ENCODE assay signal across 10 mouse cellular contexts in genomic region chr12:81028291-81028920, GRCm38 (mm10). TPM values are rescaled to one million over a fixed set of nuclear protein-coding genes. Genes with fewer than 3 reads are reported as not detected.
DNase-seq lines count a peak whose midpoint lies in the region; ATAC-seq and TF ChIP-seq lines count a peak whose summit lies in the region.
"Had no signal": no experiment of that assay in that cellular context is flagged by ENCODE, and none has a peak within 500 bp of the region (broad histone marks: within the 10 kb centered on the region; RNA-seq: fewer than 3 reads in every experiment).

No protein-coding gene starts in this region.

- H3K27me3 ChIP-seq in E14TG2a.4 (ENCODE audit: insufficient read depth, low read length): peaks cover 13% of the 10 kb centered on the region
- H3K27me3 ChIP-seq in embryonic facial prominence, embryonic 11.5 days (ENCODE audit: control insufficient read depth, insufficient read depth, low read length): no peaks in the 10 kb centered on the region
- no peaks in the 10 kb centered on the region for H3K27me3 ChIP-seq in hindbrain, embryonic 16.5 days (replicated peaks; ENCODE audit: control insufficient read depth, insufficient read depth, low read length)
- no peaks in the 10 kb centered on the region for H3K27me3 ChIP-seq in cerebellum, adult 2 months (ENCODE audit: control insufficient read depth, insufficient read depth, low read length)

- TF ChIP-seq POLR2A in cerebellum, adult 2 months (IDR thresholded peaks at IDR 0.05; ENCODE audit: borderline replicate concordance, insufficient read depth, low read length): no peak

- H3K4me2 ChIP-seq in embryonic facial prominence, embryonic 11.5 days (ENCODE audit: low read depth, low read length): peak overlapping the region; percentile 90
- H3K4me2 ChIP-seq in hindbrain, embryonic 16.5 days (ENCODE audit: low read length): peak overlapping the region; percentile 82

- no peak overlapping the region for H3K27ac ChIP-seq in embryonic facial prominence, embryonic 11.5 days (replicated peaks; ENCODE audit: low read depth, low read length)
- no peak overlapping the region for H3K27ac ChIP-seq in hindbrain, embryonic 16.5 days (ENCODE audit: low read depth, low read length)
- H3K27ac ChIP-seq in cerebellum, adult 2 months (ENCODE audit: insufficient read depth, low read length): no peak overlapping the region

- ATAC-seq in embryonic facial prominence, embryonic 11.5 days (replicated peaks; ENCODE audit: insufficient number of reproducible peaks, low FRiP score, low TSS enrichment, low read depth): no peak
- ATAC-seq in hindbrain, embryonic 16.5 days: no peak

- no peak for TF ChIP-seq CTCF in E14TG2a.4 (conservative IDR thresholded peaks at IDR 0.05; ENCODE audit: low read length)
- no peak for TF ChIP-seq CTCF in cerebellum, adult 2 months (IDR thresholded peaks at IDR 0.05; ENCODE audit: borderline replicate concordance, insufficient read depth, low read depth, low read length)

- peak overlapping the region; percentile 11 for H3K9ac ChIP-seq in embryonic facial prominence, embryonic 11.5 days (replicated peaks; ENCODE audit: low read length)
- peak overlapping the region; percentile 47 for H3K9ac ChIP-seq in hindbrain, embryonic 16.5 days (ENCODE audit: low read depth, low read length)

- no peaks in the 10 kb centered on the region for H3K9me3 ChIP-seq in E14TG2a.4 (ENCODE audit: low read length)
- H3K9me3 ChIP-seq in embryonic facial prominence, embryonic 11.5 days (replicated peaks; ENCODE audit: control insufficient read depth, low read length): no peaks in the 10 kb centered on the region
- H3K9me3 ChIP-seq in hindbrain, embryonic 16.5 days (ENCODE audit: control insufficient read depth, low read length): no peaks in the 10 kb centered on the region

- peak overlapping the region; percentile 89; the same call in 1 of the 2 replicates for H3K4me3 ChIP-seq in E14TG2a.4 (replicated peaks; ENCODE audit: low read length)
- H3K4me3 ChIP-seq in embryonic facial prominence, embryonic 11.5 days (ENCODE audit: low read depth, low read length): peak overlapping the region; percentile 74
- H3K4me3 ChIP-seq in hindbrain, embryonic 16.5 days (ENCODE audit: low read length): peak overlapping the region; percentile 79
- no peak overlapping the region for H3K4me3 ChIP-seq in cerebellum, adult 2 months (replicated peaks; ENCODE audit: insufficient read depth, low read depth, low read length)

- DNase-seq in embryonic facial prominence, embryonic 11.5 days (ENCODE audit: low spot score): peak; percentile 57
- peak; percentile 53 for DNase-seq in mesoderm, embryonic 11.5 days (ENCODE audit: low read depth, low spot score)
- no peak for DNase-seq in urinary bladder, postnatal 25 days (ENCODE audit: low spot score)
- DNase-seq in urinary bladder, postnatal 14 days (ENCODE audit: low spot score): no peak
- DNase-seq in adrenal gland, postnatal 25 days: no peak
- DNase-seq in cerebellum, adult 2 months: no peak
- DNase-seq: kidney, postnatal 10 days; lung, postnatal 36 days had no signal

- H3K36me3 ChIP-seq in E14TG2a.4 (ENCODE audit: insufficient read depth, low read length): peaks cover 35% of the 10 kb centered on the region
- no peaks in the 10 kb centered on the region for H3K36me3 ChIP-seq in embryonic facial prominence, embryonic 11.5 days (replicated peaks; ENCODE audit: control insufficient read depth, insufficient read depth, low read depth, low read length)
- no peaks in the 10 kb centered on the region for H3K36me3 ChIP-seq in hindbrain, embryonic 16.5 days (ENCODE audit: control insufficient read depth, insufficient read depth, low read length)

- 32% methylated on average over 16 of the region's 16 CpGs for WGBS in embryonic facial prominence, embryonic 11.5 days
- 35% methylated on average over 16 of the region's 16 CpGs for WGBS in hindbrain, embryonic 16.5 days
- WGBS in cerebellum, adult 2 months: 69% methylated on average over 16 of the region's 16 CpGs

- peaks cover 46% of the 10 kb centered on the region for H3K4me1 ChIP-seq in E14TG2a.4 (replicated peaks; ENCODE audit: low read depth, low read length)
- H3K4me1 ChIP-seq in embryonic facial prominence, embryonic 11.5 days (ENCODE audit: control insufficient read depth, insufficient read depth, low read length): no peaks in the 10 kb centered on the region; the same call in 1 of the 2 replicates
- peaks cover 4% of the 10 kb centered on the region for H3K4me1 ChIP-seq in hindbrain, embryonic 16.5 days (ENCODE audit: control insufficient read depth, insufficient read depth, low read depth, low read length)
- H3K4me1 ChIP-seq in cerebellum, adult 2 months (ENCODE audit: control insufficient read depth, insufficient read depth, low read length): peaks cover 6% of the 10 kb centered on the region

RNA-seq across cellular contexts. Expression of gene Smoc1, which starts 1.8 kb away (rescaled TPM):
- 13.2 and 15.5 TPM in 2 replicates for polyA plus RNA-seq in embryonic facial prominence, embryonic 11.5 days (2014; fragmentation: Nextera tagmentation; extraction: Ambion mirVana)
- polyA plus RNA-seq in hindbrain, embryonic 16.5 days (2015; fragmentation: Nextera tagmentation; extraction: Ambion mirVana): 34.3 and 36.3 TPM in 2 replicates
- 132 and 152 TPM in 2 replicates for total RNA-seq in adrenal gland, postnatal 25 days (2021)
- polyA plus RNA-seq in cerebellum, adult 2 months (2012; rRNA removed): 10.3 and 10.8 TPM in 2 replicates

RNA-seq across cellular contexts. Expression of gene Slc10a1, which starts 59.9 kb away (rescaled TPM):
- 0.20 TPM in 1 of 2 replicates, not detected in the other for polyA plus RNA-seq in embryonic facial prominence, embryonic 11.5 days (2014; fragmentation: Nextera tagmentation; extraction: Ambion mirVana)
- 0.43 and 0.61 TPM in 2 replicates for polyA plus RNA-seq in hindbrain, embryonic 16.5 days (2015; fragmentation: Nextera tagmentation; extraction: Ambion mirVana)
- total RNA-seq in adrenal gland, postnatal 25 days (2021): 6.0 TPM in 1 of 2 replicates, not detected in the other
- not detected in 2 replicates for polyA plus RNA-seq in cerebellum, adult 2 months (2012; rRNA removed)

Comparison
In these comparisons a context has a peak if more than half of its experiments do, and no peak if none do; other contexts are left out.
1. DNase-seq: peak in embryonic facial prominence, embryonic 11.5 days (single experiment) and mesoderm, embryonic 11.5 days (single experiment); none in urinary bladder, postnatal 25 days (single experiment), urinary bladder, postnatal 14 days (single experiment), adrenal gland, postnatal 25 days (single experiment) and cerebellum, adult 2 months (0 of 2).